Mouse (Mus musculus) hindbrain, postnatal 0 days (tissue): ENCODE results near the gene Lclat1. TPM values are rescaled to one million over a fixed set of nuclear protein-coding genes. Genes with fewer than 3 reads are reported as not detected.

ENCODE experiments used
- ATAC-seq: fragments of 200-750 bp; cut with Nextera tagmentation; 2 replicates; pipeline ENCODE4 v1.8.0; 2017; ENCODE audit warnings: mild to moderate bottlenecking, moderate TSS enrichment, moderate library complexity
- DNase-seq: peaks from one replicate; pipeline ENCODE4 v3.0.0-alpha.2; 2015; ENCODE audit warnings: low spot score
- H3K27ac ChIP-seq: fragments of 300-500 bp; sonication (generic); 2 replicates; pipeline ENCODE4 v1.5.1; 2014; ENCODE audit warnings: mild to moderate bottlenecking
- H3K27me3 ChIP-seq: fragments of 300-500 bp; sonication (generic); 2 replicates; pipeline ENCODE4 v1.6.1; 2014; ENCODE audit warnings: low read length, mixed read lengths; ENCODE audit not compliant: insufficient read depth
- H3K36me3 ChIP-seq: fragments of 300-500 bp; sonication (generic); 2 replicates; pipeline ENCODE4 v1.6.1; 2014; ENCODE audit warnings: low read length, mixed read lengths; ENCODE audit not compliant: insufficient read depth
- H3K4me1 ChIP-seq: fragments of 300-500 bp; sonication (generic); 2 replicates; pipeline ENCODE4 v1.6.1; 2014; ENCODE audit warnings: antibody characterized with exemption, low read length, mixed read lengths; ENCODE audit not compliant: insufficient read depth
- H3K4me2 ChIP-seq: fragments of 300-500 bp; sonication (generic); 2 replicates; pipeline ENCODE4 v1.6.1; 2014; ENCODE audit warnings: low read depth, mild to moderate bottlenecking, low read length, moderate library complexity, mixed read lengths
- H3K4me3 ChIP-seq: fragments of 300-500 bp; sonication (generic); 2 replicates; pipeline ENCODE4 v1.5.1; 2014; ENCODE audit warnings: low read length
- H3K9ac ChIP-seq: fragments of 300-500 bp; sonication (generic); replicated peaks from 2 replicates; pipeline ENCODE4 v1.6.1; 2014; ENCODE audit warnings: mild to moderate bottlenecking, low read length, moderate library complexity, mixed read lengths
- H3K9me3 ChIP-seq: fragments of 300-500 bp; sonication (generic); 2 replicates; pipeline ENCODE4 v1.6.1; 2016; ENCODE audit warnings: low read length, mixed read lengths
- CTCF ChIP-seq: IDR thresholded peaks from 2 replicates; pipeline ENCODE4 v1.5.1; 2016; ENCODE audit warnings: antibody characterized with exemption, control low read depth, low read depth
- WGBS: fragments of 180-500 bp; shearing (Covaris S2); extraction: QIAGEN DNeasy Blood & Tissue Kit; methylation state at CpG from one replicate; pipeline ENCODE4 v1.1.7; 2014; 5-methylcytosine and 5-hydroxymethylcytosine counted together
- polyA plus RNA-seq: library from polyadenylated mRNA; unstranded; fragments of >200 nt; fragmentation: Nextera tagmentation; extraction: Ambion mirVana; gene quantifications from 2 replicates; pipeline ENCODE4 v1.2.1, GENCODE M21; 2015
- total RNA-seq: library from RNA; depleted of rRNA; stranded (reverse); fragments of >200 nt; gene quantifications from 2 replicates; pipeline ENCODE4 v1.2.3, GENCODE M21; 2014

Lclat1 gene
- total and polyA plus RNA-seq, 2 experiments from 2014 or later = 9.8 to 37.1 TPM

- ATAC-seq = no peak
- Histone ChIP-seq H3K4me1 (no peaks in the 10 kb centered on the region), H3K4me3 (no peak overlapping the region), H3K27ac (no peak overlapping the region), H3K4me2 (no peak overlapping the region), H3K9me3 (no peaks in the 10 kb centered on the region), H3K27me3 (no peaks in the 10 kb centered on the region), H3K36me3 (no peaks in the 10 kb centered on the region), H3K9ac (no peak overlapping the region)
- no peak for DNase-seq
- WGBS = 62% methylated on average over 1 of the region's 1 CpGs
- TF ChIP-seq CTCF = no peak
Observed at GRCm38 (mm10) chr17:73156606-73157005, 48.8 kb downstream of the Lclat1 start.

GRCm38 (mm10) chr17:73161795-73162194 lies 54.0 kb downstream of the Lclat1 start:
- no peak overlapping the region for H3K4me2 ChIP-seq
- no peaks in the 10 kb centered on the region for H3K9me3 ChIP-seq
- H3K36me3 ChIP-seq = no peaks in the 10 kb centered on the region
- WGBS = 84% methylated on average over 6 of the region's 6 CpGs
- no peak overlapping the region for H3K27ac ChIP-seq
- ATAC-seq (no peak), DNase-seq (no peak)
- no peaks in the 10 kb centered on the region for H3K27me3 ChIP-seq
- no peaks in the 10 kb centered on the region for H3K4me1 ChIP-seq
- no peak for TF ChIP-seq CTCF
- H3K4me3 ChIP-seq = no peak overlapping the region
- no peak overlapping the region for H3K9ac ChIP-seq

- Histone ChIP-seq H3K4me1 (no peaks in the 10 kb centered on the region), H3K27ac (no peak overlapping the region), H3K9ac (no peak overlapping the region), H3K36me3 (no peaks in the 10 kb centered on the region), H3K27me3 (no peaks in the 10 kb centered on the region), H3K9me3 (no peaks in the 10 kb centered on the region), H3K4me2 (no peak overlapping the region), H3K4me3 (no peak overlapping the region)
- WGBS = 85% methylated on average over 15 of the region's 15 CpGs
- DNase-seq (no peak), ATAC-seq (no peak)
- no peak for TF ChIP-seq CTCF
Observed at GRCm38 (mm10) chr17:73162445-73163208, 54.8 kb downstream of the Lclat1 start.

- H3K27ac ChIP-seq = no peak overlapping the region
- DNase-seq (no peak), ATAC-seq (no peak)
- no peaks in the 10 kb centered on the region for H3K36me3 ChIP-seq
- H3K9ac ChIP-seq = no peak overlapping the region
- no peaks in the 10 kb centered on the region for H3K27me3 ChIP-seq
- WGBS = 76% methylated on average over 3 of the region's 3 CpGs
- TF ChIP-seq CTCF = no peak
- H3K4me3 ChIP-seq = no peak overlapping the region
- no peaks in the 10 kb centered on the region for H3K9me3 ChIP-seq
- no peak overlapping the region for H3K4me2 ChIP-seq
- no peaks in the 10 kb centered on the region for H3K4me1 ChIP-seq
Observed at GRCm38 (mm10) chr17:73163597-73163996, 55.8 kb downstream of the Lclat1 start.

GRCm38 (mm10) chr17:73164121-73164520 lies 56.3 kb downstream of the Lclat1 start:
- H3K27me3 ChIP-seq = no peaks in the 10 kb centered on the region
- ATAC-seq (no peak), DNase-seq (no peak)
- no peaks in the 10 kb centered on the region for H3K9me3 ChIP-seq
- no peak overlapping the region for H3K9ac ChIP-seq
- WGBS = 90% methylated on average over 2 of the region's 2 CpGs
- no peak overlapping the region for H3K27ac ChIP-seq
- no peaks in the 10 kb centered on the region for H3K36me3 ChIP-seq
- no peak for TF ChIP-seq CTCF
- no peak overlapping the region for H3K4me2 ChIP-seq
- H3K4me1 ChIP-seq = no peaks in the 10 kb centered on the region
- H3K4me3 ChIP-seq = no peak overlapping the region

GRCm38 (mm10) chr17:73169461-73169860 lies 61.7 kb downstream of the Lclat1 start:
- WGBS = 91% methylated on average over 7 of the region's 7 CpGs
- no peak overlapping the region for H3K27ac ChIP-seq
- H3K9ac ChIP-seq = no peak overlapping the region
- no peak overlapping the region for H3K4me2 ChIP-seq
- H3K9me3 ChIP-seq = no peaks in the 10 kb centered on the region
- TF ChIP-seq CTCF = no peak
- no peak overlapping the region for H3K4me3 ChIP-seq
- no peaks in the 10 kb centered on the region for H3K4me1 ChIP-seq
- H3K27me3 ChIP-seq = no peaks in the 10 kb centered on the region
- H3K36me3 ChIP-seq = no peaks in the 10 kb centered on the region
- no peak for DNase-seq
- no peak for ATAC-seq

GRCm38 (mm10) chr17:73170141-73170540 lies 62.4 kb downstream of the Lclat1 start:
- H3K4me3 ChIP-seq = no peak overlapping the region
- H3K36me3 ChIP-seq = no peaks in the 10 kb centered on the region
- ATAC-seq (no peak), DNase-seq (no peak)
- H3K4me1 ChIP-seq = no peaks in the 10 kb centered on the region
- H3K4me2 ChIP-seq = no peak overlapping the region
- H3K27me3 ChIP-seq = no peaks in the 10 kb centered on the region
- no peaks in the 10 kb centered on the region for H3K9me3 ChIP-seq
- no peak overlapping the region for H3K27ac ChIP-seq
- H3K9ac ChIP-seq = no peak overlapping the region
- no peak for TF ChIP-seq CTCF
- 85% methylated on average over 5 of the region's 5 CpGs for WGBS
